Mouse (Mus musculus) adrenal gland, postnatal 10 days (tissue): ENCODE results near the gene Ccdc7a. TPM values are rescaled to one million over a fixed set of nuclear protein-coding genes. Genes with fewer than 3 reads are reported as not detected.
A peak's percentile ranks its signal among the peaks of the same experiment; 100 is the strongest.

ENCODE experiments used
- DNase-seq: peaks from one replicate; pipeline ENCODE4 v3.0.0; 2021; ENCODE audit warnings: mixed read lengths
- total RNA-seq, 2 experiments: library from RNA; stranded (reverse); gene quantifications; 2 replicates each; pipeline ENCODE4 v1.2.3; 2021

Ccdc7a gene
- total RNA-seq, 2 experiments from 2014 or later = not detected

DNA sequence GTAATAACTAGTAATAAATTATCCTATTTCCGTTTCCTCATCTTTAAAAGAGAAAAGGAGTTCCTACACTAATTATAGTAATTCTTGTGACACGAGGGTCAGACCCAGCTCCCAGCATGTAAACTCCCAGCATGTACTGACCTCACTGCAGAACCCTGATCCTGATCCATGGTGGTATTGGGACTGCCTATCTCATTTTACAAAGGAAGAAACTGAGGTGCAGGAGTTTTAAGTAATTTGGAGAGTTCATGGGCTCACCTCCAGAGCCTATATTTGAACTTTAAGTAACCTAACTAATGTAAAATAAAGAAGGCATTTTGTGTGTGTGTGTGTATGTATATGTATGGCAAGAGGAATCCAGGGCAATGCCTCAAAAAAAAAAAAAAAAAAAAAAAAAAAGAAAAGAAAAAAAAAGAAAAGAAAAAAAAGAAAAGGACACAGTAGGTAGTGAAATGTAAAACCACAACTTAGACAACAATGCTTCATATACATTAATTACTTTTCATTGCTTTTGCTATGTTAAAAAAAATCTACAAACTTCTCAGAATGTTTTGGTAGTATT, 378.8 kb downstream of the Ccdc7a start:
- DNase-seq = no peak

DNA sequence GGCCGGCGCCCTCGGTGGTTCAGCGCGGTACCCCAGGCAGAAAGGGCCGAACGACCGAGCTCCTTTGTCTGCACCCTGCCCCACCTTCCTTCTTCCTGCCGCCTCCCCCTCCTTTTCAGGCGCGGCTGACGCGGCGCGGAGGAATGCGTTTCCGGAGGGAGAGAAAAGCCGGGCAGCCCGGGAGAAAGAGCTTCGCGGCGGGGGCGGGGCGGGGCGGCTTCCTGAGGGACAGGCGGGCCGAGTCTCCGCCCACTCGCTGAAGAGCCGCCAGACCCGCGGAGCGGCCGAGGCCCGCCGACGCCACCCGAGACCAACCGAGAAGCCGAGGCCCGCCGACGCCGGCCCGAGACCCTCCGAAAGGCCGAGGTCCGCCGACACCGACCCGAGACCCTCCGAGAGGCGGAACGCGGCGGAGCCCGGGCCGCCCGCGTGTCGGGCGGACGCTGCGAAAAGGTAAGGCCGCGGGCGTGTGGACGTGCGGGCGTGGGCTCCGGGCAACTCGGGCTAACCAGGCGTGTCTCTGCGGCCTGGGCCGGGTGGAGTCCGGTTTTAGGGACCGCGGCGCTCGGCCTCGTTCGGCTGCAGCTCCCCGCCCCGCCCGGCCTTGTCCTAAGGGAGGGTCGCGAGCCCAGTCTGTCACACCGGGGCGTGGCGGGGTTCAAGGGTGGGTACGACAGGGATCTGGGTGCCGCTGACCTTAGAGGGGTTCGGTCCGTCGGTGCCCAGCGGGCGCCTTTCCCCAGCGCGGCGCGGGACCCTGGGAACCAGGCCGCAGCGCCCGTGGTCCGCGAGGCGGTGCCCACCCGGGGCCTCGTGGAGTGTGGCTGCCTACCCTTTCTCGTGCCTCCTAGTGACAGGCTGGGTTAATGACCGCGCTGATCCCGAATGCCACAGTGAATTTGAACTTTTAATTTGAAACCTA, 379.5 kb downstream of the Ccdc7a start, which contains the start of gene Itgb1:
Gene Itgb1 (plus strand): TSS at position 148 of the 922 bp plus-strand sequence.
- peak; percentile 98 for DNase-seq

DNA sequence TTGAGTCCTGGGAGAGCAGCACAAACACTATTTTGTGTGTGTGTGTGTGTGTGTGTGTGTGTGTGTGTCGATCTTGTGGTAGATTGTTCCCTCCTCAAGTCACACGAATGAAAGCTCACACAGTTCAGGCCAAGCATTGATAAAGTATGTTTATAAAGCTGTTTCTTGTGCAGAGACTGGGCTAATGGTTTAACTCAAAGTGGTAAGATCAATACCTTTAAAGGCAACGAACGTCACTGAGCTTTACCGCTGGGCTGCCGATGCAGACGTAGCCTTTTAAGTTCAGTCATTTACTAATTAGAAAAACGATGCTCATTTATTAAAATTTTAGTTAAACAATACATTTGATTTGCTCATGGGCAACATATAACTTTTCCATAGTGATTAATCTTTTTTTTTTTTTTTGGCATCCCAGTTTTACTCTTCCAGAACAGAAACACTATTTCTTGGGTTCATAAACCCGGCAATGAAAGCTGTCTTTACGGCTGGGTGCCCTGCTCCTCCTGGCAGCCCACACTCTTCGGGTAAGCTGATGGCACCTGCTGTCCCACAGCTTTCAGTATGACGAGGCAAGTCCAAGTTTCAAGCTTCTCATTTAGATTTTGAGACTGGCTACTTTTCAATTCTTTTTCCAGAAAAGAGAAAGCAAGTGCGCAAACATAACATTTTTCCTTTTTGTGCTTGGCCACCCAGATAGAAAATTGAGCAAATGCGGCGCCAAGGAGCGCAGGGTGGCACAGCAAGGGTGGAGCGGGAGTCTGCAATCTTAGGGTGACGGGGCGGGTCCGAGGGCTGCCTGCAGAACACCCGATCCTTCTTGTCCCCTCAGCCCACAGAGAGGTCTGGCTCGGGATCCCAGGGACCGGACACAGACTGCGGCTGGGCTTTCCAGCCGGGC, 380.5 kb downstream of the Ccdc7a start:
- DNase-seq = peak; percentile 25

Other genes starting within 250 kb of the Ccdc7a start
- gene Ccdc7b, start 1.6 kb upstream of the Ccdc7a start, total RNA-seq = not detected
- gene Gm10999, start 66.1 kb upstream of the Ccdc7a start, total RNA-seq = not detected
- gene 2610044O15Rik8, start 168.9 kb upstream of the Ccdc7a start, total RNA-seq = 10 to 100 TPM; 11.1 to 22.7 TPM